ENCODE assay signal across 17 mouse cellular contexts in the genomic region with DNA sequence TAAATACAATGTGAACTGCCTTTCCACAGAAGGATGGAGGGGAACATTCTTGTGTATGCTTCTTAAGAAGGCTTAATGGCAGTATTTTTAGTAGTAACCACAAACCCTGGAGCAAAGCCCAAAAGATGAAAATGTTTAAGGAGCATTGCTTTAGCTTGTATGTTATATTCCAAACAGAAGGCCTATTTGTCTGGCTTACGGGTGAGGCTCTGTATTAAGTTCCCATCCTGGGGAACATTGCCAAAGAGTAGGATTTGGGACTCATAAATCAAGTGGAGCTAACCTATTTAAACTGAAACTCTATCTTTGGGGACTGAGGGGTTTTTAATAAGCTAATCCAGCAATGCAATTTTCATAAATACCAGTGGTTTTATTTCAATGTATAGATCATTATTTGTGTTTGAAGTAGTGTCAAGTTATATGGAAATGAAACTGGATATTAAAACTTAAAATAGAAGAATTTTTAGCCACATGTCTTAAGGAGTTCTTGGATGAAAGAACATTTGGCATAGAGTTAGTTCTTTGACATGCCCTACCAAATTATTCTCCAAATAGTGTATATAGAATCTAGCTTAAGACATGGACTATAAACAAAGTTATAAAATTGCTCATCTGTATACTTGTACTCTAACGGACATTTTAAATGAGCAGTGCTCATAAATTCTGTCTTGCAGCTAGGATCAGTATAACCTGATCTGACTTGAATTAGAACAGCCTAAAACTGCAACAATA.
A peak's percentile ranks its signal among the peaks of the same experiment; 100 is the strongest.
DNase-seq lines count a peak whose midpoint lies in the region; ATAC-seq and TF ChIP-seq lines count a peak whose summit lies in the region.
"Had no signal": no experiment of that assay in that cellular context is flagged by ENCODE, and none has a peak within 500 bp of the region (broad histone marks: within the 10 kb centered on the region; RNA-seq: fewer than 3 reads in every experiment).

No protein-coding gene starts in this region.

- no peaks in the 10 kb centered on the region for H3K36me3 ChIP-seq in kidney, postnatal 0 days (ENCODE audit: insufficient read depth, low read length)
- no peaks in the 10 kb centered on the region for H3K36me3 ChIP-seq in kidney, adult 2 months (ENCODE audit: control insufficient read depth, insufficient read depth, low read length)
- H3K36me3 ChIP-seq: hindbrain, embryonic 12.5 days; liver, embryonic 12.5 days had no signal

- H3K9ac ChIP-seq in kidney, postnatal 0 days (ENCODE audit: low read depth, low read length): no peak overlapping the region
- H3K9ac ChIP-seq: hindbrain, embryonic 12.5 days; liver, embryonic 12.5 days had no signal

- no peaks in the 10 kb centered on the region for H3K27me3 ChIP-seq in kidney, postnatal 0 days (ENCODE audit: insufficient read depth, low read length)
- H3K27me3 ChIP-seq in kidney, adult 2 months (replicated peaks; ENCODE audit: control insufficient read depth, insufficient read depth, low read length): no peaks in the 10 kb centered on the region
- H3K27me3 ChIP-seq: hindbrain, embryonic 12.5 days; liver, embryonic 12.5 days had no signal

- no peaks in the 10 kb centered on the region for H3K9me3 ChIP-seq in kidney, postnatal 0 days (replicated peaks; ENCODE audit: low read length)
- H3K9me3 ChIP-seq: hindbrain, embryonic 12.5 days; liver, embryonic 12.5 days had no signal

- 31% methylated on average over 2 of the region's 2 CpGs for WGBS in kidney, postnatal 0 days
- WGBS in kidney, adult 2 months: 51% methylated on average over 2 of the region's 2 CpGs

- no peak for TF ChIP-seq POLR2A in kidney, adult 2 months (IDR thresholded peaks at IDR 0.05; ENCODE audit: low read depth, low read length)

- TF ChIP-seq CTCF in kidney, postnatal 0 days (IDR thresholded peaks at IDR 0.05; ENCODE audit: low read depth): no peak
- TF ChIP-seq CTCF in kidney, adult 2 months (conservative IDR thresholded peaks at IDR 0.05; ENCODE audit: insufficient read depth, insufficient read length, low read depth, low read length): no peak

- ATAC-seq in kidney, postnatal 0 days (replicated peaks; ENCODE audit: low FRiP score, low read depth): no peak
- ATAC-seq: inflammation-experienced regulatory T-cells, adult 6 months; liver, embryonic 12.5 days; lung, postnatal 0 days; midbrain, embryonic 16.5 days had no signal

- H3K4me2 ChIP-seq in kidney, postnatal 0 days (ENCODE audit: low read length): no peak overlapping the region
- H3K4me2 ChIP-seq: hindbrain, embryonic 12.5 days; liver, embryonic 12.5 days had no signal

- no peak overlapping the region for H3K27ac ChIP-seq in kidney, postnatal 0 days
- no peak overlapping the region for H3K27ac ChIP-seq in kidney, adult 2 months (ENCODE audit: insufficient read depth, low read depth, low read length)
- H3K27ac ChIP-seq: hindbrain, embryonic 12.5 days; liver, embryonic 12.5 days had no signal

- peak; percentile 55 for DNase-seq in kidney, postnatal 0 days (ENCODE audit: low spot score)
- no peak for DNase-seq in kidney, adult 2 months
- DNase-seq in adipocyte (ENCODE audit: low spot score): peak; percentile 12
- DNase-seq in fat pad, adult 2 months (ENCODE audit: extremely low read depth, low read depth, low spot score): peak; percentile 13
- peak; percentile 59 for DNase-seq in skeletal muscle tissue, adult 2 months (ENCODE audit: low read depth, low spot score)
- DNase-seq in left cerebral cortex, adult 18-20 months (ENCODE audit: low spot score in 2 of 2): no peak
- no peak for DNase-seq in thymus, postnatal 25 days
- DNase-seq: cerebellum, postnatal 14 days; embryo, embryonic 11 days; gastrocnemius, postnatal 25 days; heart, postnatal 10 days; kidney, postnatal 14 days had no signal

- no peak overlapping the region for H3K4me3 ChIP-seq in kidney, postnatal 0 days (replicated peaks; ENCODE audit: low read depth, low read length)
- no peak overlapping the region for H3K4me3 ChIP-seq in kidney, adult 2 months (ENCODE audit: insufficient read depth, low read depth, low read length)
- H3K4me3 ChIP-seq: hindbrain, embryonic 12.5 days; liver, embryonic 12.5 days had no signal

- no peaks in the 10 kb centered on the region for H3K4me1 ChIP-seq in kidney, postnatal 0 days (replicated peaks; ENCODE audit: insufficient read depth, low read length)
- H3K4me1 ChIP-seq in kidney, adult 2 months (ENCODE audit: control insufficient read depth, insufficient read depth, low read length): no peaks in the 10 kb centered on the region
- H3K4me1 ChIP-seq: hindbrain, embryonic 12.5 days; liver, embryonic 12.5 days had no signal

Comparison
In these comparisons a context has a peak if more than half of its experiments do, and no peak if none do; other contexts are left out.
1. DNase-seq: peak in kidney, postnatal 0 days (single experiment), adipocyte (single experiment), fat pad, adult 2 months (single experiment) and skeletal muscle tissue, adult 2 months (single experiment); none in kidney, adult 2 months (single experiment), left cerebral cortex, adult 18-20 months (0 of 2) and thymus, postnatal 25 days (single experiment).